Mouse (Mus musculus) stomach, postnatal 0 days (tissue): ENCODE measurements at regions not wholly inside any gene's neighbourhood (a gene's known extent, or its start where the extent isn't known, plus 50 kb on each side); places are given as distances from the start of the nearest gene placed in this dataset.

Source experiments
- CTCF ChIP-seq: IDR thresholded peaks from 2 replicates; pipeline ENCODE4 v1.5.1; 2016; ENCODE audit warnings: antibody characterized with exemption, low read depth, mild to moderate bottlenecking, moderate library complexity
- EP300 ChIP-seq: optimal IDR thresholded peaks from 2 replicates; pipeline ENCODE3; 2016; ENCODE audit warnings: antibody characterized with exemption

- TF ChIP-seq CTCF = no peak
- no peak for TF ChIP-seq EP300
These were observed 215.5 kb upstream of the Amigo2 start for GRCm38 (mm10) chr15:97462587-97462986.
